Mouse (Mus musculus) monocyte, adult 2 months (primary cell): ENCODE measurements around the gene Ttll10.

Experiments used
- DNase-seq, 2 experiments: peaks; one replicate each; pipeline ENCODE4 v3.0.0; 2022; ENCODE audit warnings: low spot score in 2 of 2, low read depth in 1 of 2

Ttll10 gene

DNA sequence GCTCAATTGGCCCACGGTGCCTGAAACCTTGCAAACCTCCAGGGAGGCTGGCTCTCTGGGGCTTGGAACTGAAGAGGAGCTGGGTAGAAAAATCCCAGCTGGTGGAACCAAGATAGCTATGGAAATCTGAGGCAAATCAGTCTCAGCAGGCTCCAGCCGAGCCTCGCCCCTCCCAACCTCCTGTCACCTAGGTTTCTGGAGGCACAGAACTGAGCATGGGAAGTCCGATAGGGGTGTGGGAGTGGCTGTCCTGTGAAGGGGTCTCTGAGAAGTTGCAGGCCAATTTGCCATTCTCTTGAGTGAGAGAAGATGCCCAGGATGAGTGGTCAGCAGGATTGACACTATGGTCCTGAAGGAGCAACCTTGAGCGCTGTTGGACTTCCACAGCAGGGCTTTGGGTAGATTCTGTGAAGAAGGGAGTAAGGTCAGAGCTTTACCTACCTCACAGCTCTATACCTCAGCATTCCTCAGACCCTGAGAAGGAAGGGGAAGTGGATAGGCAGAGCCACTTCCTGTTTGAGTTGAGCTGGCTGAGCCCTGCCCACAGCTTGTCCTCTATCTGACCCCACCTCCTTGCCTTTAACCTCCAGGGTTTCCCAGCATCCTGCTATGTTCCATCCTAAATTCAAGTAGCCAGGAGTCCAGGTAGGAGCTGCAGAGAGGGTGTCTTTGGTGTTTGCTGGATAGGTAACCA lies 8.2 kb upstream of the Ttll10 start:
- peak; percentile 16 to 23 for DNase-seq

DNA sequence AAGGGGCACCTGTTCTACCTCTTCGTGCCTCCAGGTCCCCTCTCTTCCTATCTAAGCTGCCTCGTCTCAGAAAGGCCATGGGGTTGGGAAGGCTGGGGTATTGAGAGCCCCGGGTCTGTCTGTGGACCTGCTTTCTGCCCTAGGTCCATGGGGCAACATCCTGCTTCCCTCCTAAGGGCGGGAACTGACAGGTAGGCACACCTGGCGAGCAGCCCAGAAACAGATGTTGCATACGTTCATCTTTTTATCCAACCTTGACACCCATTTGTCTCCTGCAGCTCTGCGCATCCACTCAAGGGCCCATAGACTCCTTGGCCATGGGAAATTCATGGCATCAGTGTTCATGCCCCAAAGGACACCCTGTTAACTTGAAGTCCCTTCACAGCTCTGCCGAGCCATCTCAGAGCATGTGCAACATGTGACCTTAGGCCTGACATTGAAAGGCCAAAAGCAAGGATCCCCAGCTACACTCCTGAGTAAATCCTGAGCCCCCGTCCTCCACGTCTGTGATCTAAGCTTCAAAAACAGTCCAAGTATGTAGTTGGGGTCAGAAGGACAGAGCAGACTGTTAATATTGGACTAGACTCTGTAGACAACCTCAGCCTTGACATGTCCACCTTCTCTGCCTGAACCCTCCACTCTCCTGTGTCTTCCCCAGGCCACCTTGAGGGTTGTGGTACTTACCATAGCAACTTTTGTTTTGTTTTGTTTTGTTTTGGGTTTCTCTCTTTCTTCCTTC lies 6.1 kb upstream of the Ttll10 start:
- DNase-seq: no peak

DNA sequence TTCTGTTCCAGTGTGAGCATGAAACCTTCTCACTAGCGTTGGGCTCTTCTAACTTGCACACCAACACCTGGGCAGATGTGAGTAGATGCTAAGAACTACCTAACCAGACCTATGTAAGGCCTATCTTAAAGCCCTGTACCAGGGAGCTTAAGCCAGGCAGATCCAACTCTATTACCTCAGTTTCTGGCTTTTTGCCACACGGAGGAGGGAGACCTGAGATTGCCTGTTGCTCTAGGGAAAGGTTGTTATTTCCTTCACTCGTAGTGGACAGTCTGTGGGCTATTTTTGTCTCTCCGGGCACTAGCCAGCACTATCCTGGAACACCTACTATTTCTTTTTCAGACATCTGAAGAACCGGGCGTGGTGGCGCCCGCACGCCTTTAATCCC lies 5.3 kb upstream of the Ttll10 start:
- no peak for DNase-seq

DNA sequence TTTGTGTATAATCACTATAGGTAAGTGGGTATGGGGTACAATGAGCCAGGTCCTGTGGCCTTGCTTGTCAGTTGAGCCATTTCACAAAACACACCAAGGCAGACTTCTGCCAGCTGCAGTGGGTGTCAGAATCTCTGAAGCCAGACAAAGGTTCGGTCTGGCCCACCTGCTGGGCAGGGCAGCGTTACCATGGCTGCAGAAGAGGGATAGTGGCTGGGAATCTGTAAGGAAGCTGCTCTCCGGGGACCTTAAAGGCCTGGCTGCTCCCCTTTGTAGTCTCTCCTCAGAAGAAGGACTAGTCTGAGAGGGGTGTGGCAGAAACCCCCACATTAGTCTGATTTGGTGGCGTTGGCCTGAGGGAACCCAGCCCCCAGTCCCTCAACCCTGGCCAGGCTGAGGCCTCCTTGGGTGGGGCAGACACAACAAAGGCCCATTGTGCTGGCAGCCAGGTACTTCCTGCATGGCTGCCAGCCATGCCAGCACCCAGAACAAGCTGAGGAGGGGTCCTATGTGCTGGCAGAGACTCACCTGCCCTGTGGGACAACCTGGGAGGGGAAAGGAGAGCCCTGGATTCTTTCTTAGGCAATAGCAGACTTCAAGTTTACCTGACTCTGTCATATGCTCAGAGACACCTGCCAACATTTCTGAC lies 4.8 kb upstream of the Ttll10 start:
- DNase-seq: no peak

DNA sequence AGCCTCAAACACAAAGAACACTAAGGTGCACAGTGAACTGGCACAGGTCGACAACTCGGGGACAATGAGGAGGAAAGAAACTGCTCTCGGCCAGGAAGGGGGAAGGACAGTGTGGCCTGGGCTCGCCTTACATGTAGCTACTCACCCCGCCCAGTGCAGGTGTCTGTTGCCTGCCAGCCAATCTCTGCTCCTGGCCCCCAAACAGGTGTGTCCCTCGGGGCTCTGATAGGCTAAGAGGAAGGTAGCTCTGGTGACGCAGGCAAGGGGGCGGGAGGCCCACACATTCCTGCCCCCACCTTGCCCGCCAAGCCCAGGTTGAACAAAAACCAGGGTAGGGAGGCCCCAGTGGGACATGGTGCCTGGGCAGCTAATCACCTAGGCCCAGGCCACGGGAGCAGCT lies 499 bp upstream of the Ttll10 start:
- no peak for DNase-seq

DNA sequence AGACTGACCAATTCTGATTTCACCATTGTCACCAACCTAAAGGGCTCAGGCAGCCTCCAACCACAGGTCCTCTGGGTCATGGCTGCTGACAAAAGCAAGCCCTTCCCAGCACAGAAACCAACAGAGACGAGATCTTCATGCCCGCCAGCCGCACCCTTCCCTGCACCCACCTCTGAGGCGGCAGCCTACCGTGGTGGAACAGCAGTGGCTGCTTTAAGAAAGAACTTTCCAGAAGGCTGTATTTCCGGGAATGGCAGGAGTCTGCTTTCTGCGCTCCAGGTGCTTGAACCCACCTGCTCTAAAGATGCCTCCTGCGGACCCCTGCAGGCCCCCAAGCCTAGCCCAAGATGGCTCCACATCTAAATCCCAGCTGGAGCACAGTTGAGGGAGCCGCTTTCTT lies 388 bp downstream of the Ttll10 start:
- DNase-seq: no peak

DNA sequence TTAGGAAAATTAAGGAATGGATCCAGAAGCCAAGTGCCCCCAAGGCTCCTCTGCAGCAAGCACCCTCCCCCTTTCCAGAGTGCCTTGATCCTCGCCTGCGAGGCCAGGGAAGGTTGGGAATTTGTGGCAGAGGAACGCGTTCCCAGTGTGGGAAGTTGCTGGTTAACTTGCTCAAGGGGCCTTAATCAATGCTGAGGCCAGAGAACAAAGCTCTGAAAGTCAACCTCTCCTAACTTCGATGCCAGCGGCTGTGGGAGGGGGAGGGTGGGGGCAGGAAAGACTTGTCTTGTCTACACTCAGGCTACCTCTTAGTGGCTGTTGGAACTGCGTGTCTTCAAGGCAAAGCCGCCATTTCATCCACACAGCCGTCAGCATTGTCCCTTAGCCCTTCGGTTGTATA lies 1.5 kb downstream of the Ttll10 start:
- DNase-seq: no peak

DNA sequence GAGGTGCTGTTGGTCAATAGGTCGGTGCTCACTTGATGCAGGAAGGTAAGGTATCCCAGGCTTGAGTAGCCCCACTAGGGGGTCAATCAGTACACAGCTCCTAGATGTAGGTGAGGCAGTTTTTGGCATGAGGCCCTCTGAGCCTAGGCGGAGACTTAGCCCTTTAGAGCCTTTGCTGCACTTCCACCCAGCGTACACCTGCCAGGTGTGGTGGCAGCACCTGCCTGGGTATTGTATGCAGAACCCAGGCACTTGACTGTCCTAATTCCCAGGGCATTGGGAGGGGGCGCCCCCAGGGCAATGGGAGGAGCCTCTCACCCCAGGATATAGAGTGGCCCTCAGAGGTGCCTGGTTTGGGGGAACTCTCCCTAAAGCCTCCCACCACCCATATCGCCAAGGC lies 4.0 kb downstream of the Ttll10 start:
- no peak for DNase-seq

DNA sequence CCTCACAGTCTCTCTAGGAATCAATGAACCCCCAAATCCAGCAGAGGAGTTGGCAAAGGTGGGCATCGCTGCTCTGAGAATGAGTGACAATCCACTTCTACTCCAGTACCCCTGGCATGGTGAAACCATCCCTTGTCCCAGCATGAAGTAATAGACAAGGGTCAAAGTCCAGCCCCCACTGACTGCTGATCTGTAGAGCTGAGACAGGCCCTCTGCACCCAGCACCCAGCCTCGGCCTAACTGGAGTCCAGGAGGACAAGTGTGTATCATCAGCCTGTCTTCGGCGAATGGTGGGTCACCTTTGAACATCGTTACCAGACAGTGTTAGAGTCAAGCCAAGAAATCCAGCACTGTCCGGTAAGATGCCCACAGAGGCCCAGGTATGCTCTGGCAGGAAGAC lies 4.6 kb downstream of the Ttll10 start:
- DNase-seq: no peak

DNA sequence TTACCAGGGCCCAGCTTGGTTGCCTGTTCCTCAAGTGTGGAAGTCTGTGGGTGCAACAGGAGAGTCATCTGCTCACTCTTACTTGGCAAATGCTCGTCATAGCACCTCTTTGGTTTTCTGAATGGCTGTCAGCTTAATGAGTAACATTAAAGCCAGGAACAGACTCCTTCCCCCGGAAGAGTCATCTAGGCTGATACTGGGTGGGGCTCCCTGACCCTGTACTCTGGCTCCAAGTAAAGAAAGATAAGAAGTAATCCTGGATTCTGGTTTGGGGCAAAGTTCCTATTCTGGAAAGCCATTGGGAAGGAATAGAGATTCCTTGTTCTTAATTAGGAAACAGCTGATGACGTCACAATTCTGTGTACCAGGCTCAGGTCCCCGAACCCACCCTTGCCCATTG lies 5.1 kb downstream of the Ttll10 start:
- no peak for DNase-seq

DNA sequence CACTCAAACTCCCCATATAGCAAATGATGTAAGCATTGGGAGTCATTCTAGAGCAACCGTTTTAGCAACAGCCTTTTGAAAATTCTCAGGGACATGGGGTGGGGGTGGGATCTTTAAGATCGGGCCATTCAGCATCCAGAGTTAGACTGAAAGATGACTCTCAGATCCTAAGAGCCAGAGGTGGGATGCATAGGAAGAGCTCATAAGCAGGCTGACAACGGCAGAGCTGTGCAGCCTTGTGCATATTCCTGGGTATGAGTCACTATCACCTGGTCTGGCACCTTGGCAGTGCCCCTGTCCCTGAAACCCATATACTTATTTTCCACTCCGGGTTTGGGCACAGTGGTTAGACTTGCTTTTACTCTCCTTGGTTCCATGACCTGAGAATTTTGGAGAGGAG lies 6.1 kb downstream of the Ttll10 start:
- no peak for DNase-seq

DNA sequence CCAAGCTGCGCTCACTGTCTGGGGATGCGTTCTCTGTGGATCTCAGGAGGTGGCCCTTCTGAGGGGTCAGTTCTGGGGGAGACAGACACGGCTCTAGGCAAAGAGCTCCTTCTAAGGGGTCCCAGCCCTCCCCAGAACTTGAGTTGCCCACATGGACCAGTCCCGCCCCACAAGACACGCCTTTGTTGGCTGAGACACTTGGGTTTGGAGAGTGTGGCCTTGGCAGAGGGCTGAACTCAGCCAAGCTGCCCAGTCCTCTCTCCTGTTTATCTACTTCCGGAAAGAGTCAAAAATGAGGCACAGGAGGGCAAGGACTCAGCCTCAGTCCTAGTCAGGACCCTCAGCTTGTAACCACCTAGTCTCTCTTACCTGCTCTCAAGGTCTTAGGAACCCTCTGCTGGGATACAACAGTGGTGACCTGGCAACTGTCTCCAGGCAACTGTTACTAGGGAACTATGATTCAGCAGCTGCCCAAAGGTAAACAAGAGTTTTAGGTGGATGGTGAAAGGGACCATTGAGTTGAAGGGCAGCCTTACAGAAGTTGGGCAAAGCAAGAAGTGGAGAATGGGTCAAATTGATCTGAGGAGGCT lies 8.7 kb downstream of the Ttll10 start:
- no peak for DNase-seq

DNA sequence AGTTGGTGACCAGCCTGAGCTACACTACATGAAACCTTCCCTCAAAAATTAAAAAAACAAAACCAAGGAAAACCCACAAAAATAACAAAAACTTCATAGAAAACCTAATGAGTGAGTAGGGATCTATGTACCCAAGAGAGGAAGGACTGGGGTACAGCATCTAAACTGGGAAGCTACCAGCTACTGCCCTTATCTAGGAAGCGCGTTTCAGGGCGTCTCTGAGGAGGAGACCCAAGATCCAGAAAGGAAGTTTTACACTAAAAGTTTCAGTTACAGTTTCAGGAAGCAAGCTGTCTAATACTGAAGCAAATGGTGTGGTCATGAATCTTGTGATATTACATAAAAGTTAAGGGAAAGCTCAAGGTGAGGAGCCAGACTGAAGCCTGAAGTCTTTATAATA lies 9.4 kb downstream of the Ttll10 start:
- DNase-seq: no peak

DNA sequence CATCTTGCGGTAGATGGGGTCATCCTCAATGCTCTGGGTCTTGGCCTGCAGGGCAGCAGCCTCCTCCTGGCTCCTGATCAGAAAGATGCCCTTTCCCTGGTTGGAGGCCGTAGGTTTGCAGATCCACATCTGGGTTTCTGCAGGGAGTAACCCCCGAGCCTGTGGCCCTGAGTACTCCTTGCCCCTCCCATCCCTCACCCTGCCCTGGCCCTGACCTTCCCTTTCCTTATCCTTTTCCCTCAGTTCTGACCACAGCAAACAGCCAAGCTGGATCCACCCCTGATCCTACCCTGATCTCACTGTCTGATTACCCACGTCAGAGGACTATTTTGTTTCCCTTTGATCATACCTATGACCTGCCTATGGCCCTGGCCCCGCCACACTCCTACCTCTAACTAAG lies 14.5 kb downstream of the Ttll10 start:
- no peak for DNase-seq

DNA sequence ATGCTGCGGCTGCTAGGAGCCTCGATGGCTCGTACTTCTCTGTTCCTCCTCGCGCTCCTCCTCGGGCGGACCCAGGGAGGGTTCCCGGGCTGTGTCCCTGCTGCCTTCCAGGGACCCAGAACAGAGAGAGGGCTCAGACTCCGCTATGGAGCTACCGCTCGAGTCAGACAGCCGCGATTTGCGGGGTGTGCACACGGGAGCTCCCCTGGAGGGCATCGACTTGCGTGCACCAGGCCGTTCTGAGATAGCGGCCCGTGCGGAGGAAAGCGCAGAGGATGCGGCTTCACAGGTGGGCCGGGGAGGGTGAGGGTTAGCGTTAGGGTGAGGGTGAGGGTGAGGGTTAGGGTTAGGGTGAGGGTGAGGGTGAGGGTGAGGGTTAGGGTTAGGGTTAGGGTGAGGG lies 24.3 kb downstream of the Ttll10 start:
- DNase-seq: no peak

DNA sequence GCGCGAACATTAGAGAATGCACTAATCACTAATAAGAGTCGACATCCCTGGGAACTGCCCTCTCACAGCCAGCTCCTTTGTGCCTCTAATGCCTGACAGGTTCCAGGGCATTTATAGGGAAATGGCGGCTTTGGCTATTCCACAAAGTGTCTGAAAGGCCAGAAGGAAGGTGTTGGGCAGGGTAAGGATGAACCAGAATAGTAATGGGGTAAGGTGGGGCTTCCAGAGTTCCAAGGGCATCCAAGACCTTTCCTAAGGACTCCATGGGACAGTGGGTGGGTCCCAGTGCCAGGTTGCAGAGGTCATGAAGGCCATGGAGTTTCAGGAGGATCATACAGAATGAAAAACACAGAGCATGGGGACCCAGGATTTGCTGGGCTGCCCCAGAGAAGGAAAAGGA lies 24.9 kb downstream of the Ttll10 start:
- no peak for DNase-seq

DNA sequence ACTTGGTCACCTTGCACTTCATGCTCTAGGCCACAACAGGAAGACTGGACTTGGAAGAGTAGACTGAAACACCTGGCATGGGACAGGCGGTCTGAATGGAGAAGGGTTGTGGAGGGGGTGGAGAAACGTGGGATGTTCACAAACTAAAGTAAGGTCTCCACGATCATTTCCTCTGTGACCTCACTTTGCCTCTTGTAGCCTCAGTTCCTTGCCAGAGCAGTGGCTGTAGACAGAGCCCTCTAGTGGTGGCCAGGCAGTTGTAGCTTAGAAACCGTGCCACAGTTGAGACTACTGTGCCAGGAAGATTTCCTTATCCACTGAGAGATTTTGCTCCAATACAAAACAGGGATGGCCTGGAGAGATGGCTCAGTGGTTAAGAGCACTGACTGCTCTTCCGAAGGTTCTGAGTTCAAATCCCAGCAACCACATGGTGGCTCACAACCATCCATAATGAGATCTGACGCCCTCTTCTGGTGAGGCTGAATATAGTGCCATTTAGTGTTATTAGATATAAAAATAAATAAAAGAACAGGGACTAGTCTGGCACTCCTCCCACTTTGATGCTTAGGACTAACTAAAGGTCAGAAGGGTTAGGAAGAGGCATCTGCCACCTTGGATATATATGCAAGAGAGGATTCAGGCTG lies 25.6 kb downstream of the Ttll10 start:
- DNase-seq: peak; percentile 14 to 16

DNA sequence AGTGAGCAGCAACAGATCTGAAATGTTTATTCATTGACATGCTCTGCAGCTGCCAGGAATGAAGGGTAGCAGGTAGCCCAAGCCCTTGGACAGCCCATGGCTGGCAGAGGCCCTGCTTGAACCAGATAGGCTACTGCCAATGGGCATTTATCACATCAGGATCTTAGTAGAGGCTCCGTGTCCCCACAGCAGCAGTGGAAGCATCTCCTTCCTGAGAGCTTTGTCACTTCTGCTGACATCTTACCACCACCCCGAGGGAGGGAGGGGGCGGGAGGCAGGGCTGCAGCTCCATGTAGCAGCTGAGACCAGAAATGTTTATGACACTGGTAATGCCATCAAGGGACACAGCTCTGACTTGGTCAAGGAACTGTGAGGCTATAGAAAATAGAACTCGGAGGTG lies 26.4 kb downstream of the Ttll10 start:
- DNase-seq: no peak

DNA sequence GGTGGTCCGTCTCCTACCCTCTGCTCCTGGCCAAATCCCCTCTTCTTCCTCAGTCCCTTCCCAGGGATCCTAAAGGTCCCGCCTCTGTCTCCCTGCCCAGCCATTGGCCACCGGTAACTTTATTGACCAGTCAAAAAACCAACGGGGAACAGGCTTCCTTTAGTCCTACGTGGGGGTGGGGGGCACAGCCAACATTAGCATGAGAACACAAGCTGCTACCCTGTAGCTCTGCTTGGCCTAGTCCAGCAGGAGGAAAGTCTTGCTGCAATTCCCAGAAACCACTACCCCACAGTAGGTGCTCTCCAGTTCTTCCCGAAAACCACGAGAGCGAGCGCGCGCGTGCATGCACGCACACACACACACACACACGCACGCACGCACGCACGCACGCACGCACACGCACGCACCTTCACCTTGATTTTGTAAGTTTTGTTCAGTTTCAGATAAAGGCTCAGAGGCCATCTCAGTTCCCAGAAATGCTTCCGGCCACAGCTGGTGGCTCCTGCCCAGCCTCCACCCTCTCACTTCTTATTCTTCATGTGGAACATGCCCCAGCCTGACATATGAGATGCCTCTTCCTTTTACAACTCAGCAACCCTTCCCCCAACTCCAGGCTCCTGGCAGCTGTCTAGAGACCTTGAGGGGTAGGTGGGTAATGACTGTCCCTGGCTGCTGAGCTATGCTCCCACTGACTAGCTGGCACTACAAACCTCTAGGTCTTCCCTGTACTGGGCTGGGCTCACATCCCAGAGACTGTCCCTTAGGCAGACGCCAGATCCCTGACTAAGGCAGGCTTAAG lies 27.4 kb downstream of the Ttll10 start:
- DNase-seq: peak in 1 of 2 experiments; percentile 14

DNA sequence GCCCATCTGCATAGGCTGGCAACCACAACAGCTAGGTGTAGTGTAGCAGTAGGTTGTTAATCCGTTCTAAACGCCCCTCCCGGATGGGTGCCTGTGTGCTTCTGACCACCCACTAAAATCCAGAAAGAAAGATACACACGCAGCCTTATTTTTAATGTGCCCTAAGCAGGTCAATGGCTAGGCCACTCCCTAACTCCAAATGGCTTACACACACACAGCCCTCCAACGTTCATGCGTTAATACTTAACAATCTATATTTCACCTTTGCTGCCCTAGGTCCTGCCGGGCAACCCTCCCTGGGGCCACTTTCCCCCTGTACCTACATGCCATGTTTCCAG lies 28.0 kb downstream of the Ttll10 start:
- DNase-seq: no peak

DNA sequence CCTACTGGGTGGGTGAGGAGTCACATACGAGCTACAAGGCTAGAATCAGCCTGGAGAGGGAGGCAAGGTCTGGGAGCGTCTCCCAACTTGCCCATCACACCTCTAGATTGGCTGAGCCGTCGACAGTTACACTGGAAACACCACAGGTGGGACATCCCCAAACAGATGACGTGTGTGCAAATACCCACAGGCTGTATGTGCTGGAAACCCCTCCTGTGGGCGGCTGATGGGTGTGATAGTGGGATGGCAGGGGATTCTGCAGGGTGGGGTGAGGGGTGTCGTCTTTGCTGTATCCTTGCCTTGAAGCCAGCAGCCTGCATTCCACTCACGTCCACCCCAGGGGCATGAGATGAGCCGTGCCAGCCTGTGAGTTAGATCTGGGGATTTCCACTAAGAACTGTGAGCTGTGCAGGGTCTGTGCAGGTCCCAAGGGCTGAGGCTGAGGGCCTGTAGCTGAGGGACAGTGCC lies 28.5 kb downstream of the Ttll10 start:
- DNase-seq: no peak
